ENCODE assay signal across 1 mouse cellular context in the genomic region with DNA sequence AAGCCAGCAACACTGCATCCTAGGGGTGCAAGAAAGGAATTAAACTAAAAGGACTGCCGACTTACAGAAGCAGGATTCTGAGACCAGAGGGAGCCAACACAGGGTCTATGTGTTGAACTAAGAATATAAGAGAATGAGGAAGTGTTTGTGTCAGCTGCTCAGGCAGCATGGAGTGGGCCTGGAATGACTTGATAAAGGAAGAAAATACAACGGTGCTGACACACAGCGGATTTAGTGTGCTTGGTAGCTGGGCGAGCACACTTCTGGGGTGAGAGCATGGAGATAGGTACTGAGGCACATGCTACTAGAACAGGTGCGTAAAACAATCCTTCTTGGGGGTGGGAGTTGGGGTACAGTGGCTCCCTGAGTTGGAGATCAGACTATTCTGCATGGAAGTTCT.
TF ChIP-seq lines count a peak whose summit lies in the region.

No protein-coding gene starts in this region.

TF ChIP-seq in MEL, 35 proteins besides CTCF, POLR2A, EP300 and RAD21 (continued from another document):
- peak; percentile 80 for TF ChIP-seq ETS1 (IDR thresholded peaks at IDR 0.05; ENCODE audit: low read depth, low read length)
- TF ChIP-seq GABPA (IDR thresholded peaks at IDR 0.05; ENCODE audit: low read depth, low read length) = no peak
- TF ChIP-seq KAT2A (conservative IDR thresholded peaks at IDR 0.05; ENCODE audit: low read depth, low read length) = no peak
- TF ChIP-seq HCFC1 (IDR thresholded peaks at IDR 0.05; ENCODE audit: low read depth, low read length) = no peak
- TF ChIP-seq POLR2AphosphoS2 (IDR thresholded peaks at IDR 0.05; ENCODE audit: low read length) = no peak
- no peak for TF ChIP-seq RCOR1 (IDR thresholded peaks at IDR 0.05; ENCODE audit: low read depth, low read length)
- TF ChIP-seq ZC3H11A (IDR thresholded peaks at IDR 0.05; ENCODE audit: low read depth, low read length) = no peak
TF ChIP-seq in MEL: peak in this region for 10.
